Mouse (Mus musculus): ENCODE measurements around the gene Acsl3.

DNA sequence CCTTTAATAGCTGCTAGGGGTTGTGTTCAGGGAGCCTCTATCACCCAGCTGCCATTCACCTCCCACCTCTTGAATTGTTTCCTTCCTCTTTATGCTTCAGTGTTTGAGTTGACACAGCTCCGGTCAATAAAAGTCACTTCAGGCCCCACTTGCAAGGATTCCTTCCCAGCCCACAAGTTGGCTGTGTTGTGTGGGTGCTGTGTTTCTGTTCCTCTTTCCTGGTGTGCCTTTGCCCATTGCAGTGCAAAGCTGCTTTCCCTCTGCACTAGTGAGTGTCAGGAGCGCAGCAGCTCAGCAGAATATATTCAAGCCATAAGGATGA, 45.3 kb downstream of the Acsl3 start:
- TF ChIP-seq POLR2A (IDR thresholded peaks at IDR 0.05; ENCODE audit: insufficient read depth, low read depth, low read length), result no peak
- TF ChIP-seq CTCF (IDR thresholded peaks at IDR 0.05; ENCODE audit: insufficient read depth, low read depth, low read length), result no peak
